Mouse (Mus musculus) heart, postnatal 14 days (tissue): Measurements from ENCODE around the gene Tulp1. TPM values are rescaled to one million over a fixed set of nuclear protein-coding genes. Genes with fewer than 3 reads are reported as not detected.
"Not testable (repeated sequence)": the region's sequence is repeated elsewhere in the genome, so short reads cannot be mapped to it uniquely, and the experiment has no call there.

Source experiments
- DNase-seq, 2 experiments: peaks; one replicate each; pipeline ENCODE4 v3.0.0; 2021 to 2022
- intact Hi-C: fragments of 180-260 bp; cut with DNase I; formaldehyde crosslinking; loops from one replicate; pipeline ENCODE4 v1.15.1; 2025
- total RNA-seq, 2 experiments: library from RNA; stranded (reverse); gene quantifications; 2 replicates each; pipeline ENCODE4 v1.2.3; 2021

Gene Tulp1
- total RNA-seq, 2 experiments from 2014 or later: 0.41 TPM

- intact Hi-C loops: no loop called here
These were observed 20.4 kb downstream of the Tulp1 start for GRCm38 (mm10) chr17:28344670-28345069.

DNA sequence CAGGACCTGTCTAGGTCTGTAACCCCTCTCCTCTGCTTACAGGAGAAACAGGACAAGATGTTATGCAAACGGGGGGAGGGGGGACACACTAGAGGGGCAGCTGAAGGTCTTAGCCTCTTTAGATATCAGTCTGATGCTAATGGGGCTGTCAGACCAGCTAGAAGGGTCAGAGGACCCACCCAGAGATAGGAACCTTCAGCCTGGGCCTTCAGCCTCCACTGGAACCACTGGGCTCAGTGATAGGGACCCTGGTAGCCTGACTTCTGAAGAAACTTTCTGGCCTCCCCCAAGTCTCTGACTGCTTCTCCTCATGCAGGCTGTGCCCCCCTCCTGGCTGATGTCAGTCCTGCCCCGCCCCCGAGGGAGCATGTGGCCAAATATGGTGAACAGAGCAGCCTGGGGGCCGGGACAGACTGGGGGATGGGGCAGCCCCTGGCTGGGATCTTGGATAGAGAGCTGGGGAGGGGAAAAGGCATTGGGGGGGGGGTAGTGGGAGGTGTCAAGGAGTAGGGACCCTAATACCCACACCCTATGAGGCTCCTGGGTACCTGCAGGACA lies 20.9 kb downstream of the Tulp1 start:
- DNase-seq: peak; percentile 40 to 58

More at GRCm38 (mm10) chr17:28344670-28345069, 20.4 kb downstream of the Tulp1 start:
- no peak for DNase-seq

GRCm38 (mm10) chr17:28341091-28341490 lies 23.9 kb downstream of the Tulp1 start:
- intact Hi-C loops: no loop called here
- peak; percentile 83 to 90 for DNase-seq

More for the DNA sequence above, 20.9 kb downstream of the Tulp1 start:
- intact Hi-C loops: no loop called here

GRCm38 (mm10) chr17:28340578-28340977 lies 24.4 kb downstream of the Tulp1 start:
- no peak for DNase-seq
- intact Hi-C loops: no loop called here

- no peak for DNase-seq
- intact Hi-C loops: no loop called here
These were observed 27.5 kb downstream of the Tulp1 start for GRCm38 (mm10) chr17:28337547-28337946.

GRCm38 (mm10) chr17:28335267-28335666 lies 29.8 kb downstream of the Tulp1 start:
- intact Hi-C loops: no loop called here
- DNase-seq: no peak

DNA sequence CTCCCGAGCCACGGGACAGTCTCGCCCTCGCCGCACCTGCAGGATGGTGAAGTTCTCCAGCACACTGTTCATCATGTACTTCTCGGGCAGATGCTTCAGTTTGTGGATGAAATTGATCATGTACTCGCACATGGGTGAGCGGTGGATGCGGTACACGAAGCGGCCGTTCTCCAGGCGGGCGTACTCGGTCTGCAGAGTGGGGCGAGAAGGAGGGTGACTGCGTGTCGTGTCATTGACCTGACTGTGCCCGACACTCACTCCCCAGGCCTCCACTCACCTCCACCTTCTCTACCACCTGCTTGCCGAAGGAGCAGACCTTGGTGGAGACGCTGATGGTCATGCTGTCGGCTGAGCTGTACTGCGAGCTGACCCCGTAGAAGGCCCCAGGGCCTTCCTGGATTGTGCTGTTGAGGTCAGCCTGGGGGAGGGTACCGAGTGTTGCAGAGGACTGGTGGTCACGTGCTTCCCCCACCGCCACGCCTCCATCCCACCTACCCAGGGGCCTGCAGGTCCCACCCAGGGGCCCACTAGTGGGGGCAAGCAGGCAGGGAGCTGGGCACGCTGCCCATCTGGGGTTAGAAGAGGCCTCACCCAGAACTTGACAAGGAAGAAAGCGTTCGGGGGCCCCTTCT lies 32.0 kb downstream of the Tulp1 start:
- no peak for DNase-seq
- intact Hi-C loops: no loop called here

- intact Hi-C loops: no loop called here
- no peak for DNase-seq
These were observed 32.7 kb downstream of the Tulp1 start for GRCm38 (mm10) chr17:28332113-28332914.

DNA sequence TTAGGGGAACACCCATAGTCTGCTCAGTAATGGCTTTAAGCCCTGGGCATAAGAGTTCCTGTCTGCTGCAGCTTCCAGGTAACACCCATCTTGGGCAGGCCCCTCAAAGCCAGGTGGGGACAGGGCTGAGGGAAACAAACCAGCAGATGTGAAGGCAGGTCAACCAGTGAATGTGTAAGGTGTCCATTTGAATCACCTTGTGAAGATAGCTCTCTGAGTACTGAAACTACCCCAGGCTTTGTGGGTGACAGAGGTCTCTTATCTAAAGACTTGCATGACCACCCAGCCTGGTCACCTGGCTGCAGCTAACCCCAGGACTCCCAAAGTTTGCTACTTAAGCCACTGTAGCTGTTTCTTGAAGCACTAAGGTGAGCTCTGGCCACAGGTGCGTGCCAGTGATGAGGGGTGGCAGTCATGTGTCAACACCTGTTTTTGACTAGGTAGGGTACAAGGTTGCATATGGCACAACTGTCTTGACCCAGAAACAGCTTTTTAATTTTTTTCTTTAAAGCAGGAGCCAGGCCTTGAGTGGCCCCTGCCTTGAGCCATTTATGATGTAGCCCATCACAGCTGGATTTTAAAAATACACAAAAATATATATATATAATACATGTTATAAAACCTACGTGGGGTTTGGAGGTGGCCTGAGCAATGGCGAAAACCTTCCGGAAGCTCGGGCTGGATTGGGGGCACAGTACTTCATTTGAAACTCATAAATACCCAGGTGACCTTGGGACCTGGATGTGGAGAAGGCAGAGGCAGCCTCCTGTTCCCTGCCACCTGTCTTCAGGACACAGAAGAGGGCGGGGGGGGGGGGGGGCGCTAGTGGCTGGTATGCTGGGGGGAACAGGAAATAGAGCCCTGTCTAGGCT lies 33.5 kb downstream of the Tulp1 start:
- no peak for DNase-seq
- intact Hi-C loops: no loop called here

- DNase-seq, intact Hi-C loops: not testable (repeated sequence)
These were observed 34.4 kb downstream of the Tulp1 start for GRCm38 (mm10) chr17:28330590-28330989.

GRCm38 (mm10) chr17:28330232-28330546 lies 34.8 kb downstream of the Tulp1 start:
- intact Hi-C loops: no loop called here
- no peak for DNase-seq

- intact Hi-C loops: loop anchor here (2.0 to 5.0 kb wide), 2 partner anchors 39 to 193 kb away; no protein-coding TSS in a partner anchor
- no peak for DNase-seq
These were observed 35.4 kb downstream of the Tulp1 start for GRCm38 (mm10) chr17:28329503-28330231.

DNA sequence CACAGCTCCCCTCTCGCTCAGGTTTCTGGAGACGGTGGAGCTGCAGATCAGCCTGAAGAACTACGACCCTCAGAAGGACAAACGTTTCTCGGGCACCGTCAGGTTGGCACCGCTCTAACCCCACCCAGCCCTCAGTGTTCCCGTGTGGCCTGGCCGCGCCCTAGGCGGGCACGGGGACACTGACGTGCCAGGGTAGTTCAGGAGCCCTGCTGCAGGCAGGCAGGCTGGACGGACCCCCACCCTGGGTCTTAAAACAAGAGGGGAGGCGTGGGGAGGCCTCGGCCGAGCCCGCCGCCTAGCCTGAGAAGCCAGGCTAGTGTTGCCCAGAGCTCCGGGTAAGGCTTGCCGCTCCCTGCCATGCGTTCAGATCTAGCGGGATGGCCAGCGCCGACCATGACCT lies 36.1 kb downstream of the Tulp1 start:
- intact Hi-C loops: loop anchor here (2.0 to 5.0 kb wide), 2 partner anchors 40 to 193 kb away; no protein-coding TSS in a partner anchor
- DNase-seq: peak; percentile 39 to 43

- DNase-seq: peak; percentile 99
These were observed 36.6 kb downstream of the Tulp1 start, which contains the start of gene Rpl10a for GRCm38 (mm10) chr17:28328366-28328928. Rpl10a (plus strand) TSS chr17:28328471.

DNA sequence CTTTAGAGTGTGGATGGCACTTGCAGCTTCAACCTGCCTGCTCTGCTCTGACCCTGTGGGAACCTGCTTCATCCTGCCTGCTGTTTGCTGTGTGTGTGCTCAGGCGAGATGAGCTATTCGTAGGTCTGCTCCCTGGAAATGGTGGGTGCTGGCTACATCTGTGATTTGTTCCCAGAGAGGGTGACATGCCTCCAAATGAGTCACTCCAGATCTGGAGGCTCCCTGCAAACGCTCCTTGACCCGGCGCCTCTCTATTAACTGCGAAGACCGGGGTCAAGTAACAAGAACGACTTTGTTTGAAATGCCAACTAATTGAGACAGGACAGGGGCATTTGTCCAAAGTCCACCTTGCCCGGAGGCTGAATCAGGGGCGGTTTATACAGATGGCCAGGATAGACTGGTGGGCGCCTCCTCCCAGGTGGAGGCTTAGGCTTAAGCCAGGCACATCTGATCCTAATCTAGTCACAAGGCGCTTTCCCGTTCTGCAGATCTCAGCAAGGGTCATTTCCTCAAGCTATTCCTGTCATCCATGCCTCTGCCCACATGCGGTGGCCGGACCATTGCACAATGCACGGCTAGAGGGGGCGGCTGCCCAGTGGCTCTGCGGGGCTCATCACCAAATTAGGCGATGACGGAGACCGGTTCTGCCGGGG lies 37.2 kb downstream of the Tulp1 start:
- intact Hi-C loops: loop anchor here (2.0 to 5.0 kb wide), 2 partner anchors 41 to 195 kb away; no protein-coding TSS in a partner anchor
- no peak for DNase-seq

More at GRCm38 (mm10) chr17:28328366-28328928, 36.6 kb downstream of the Tulp1 start, which contains the start of gene Rpl10a:
- intact Hi-C loops: loop anchor here (2.0 to 5.0 kb wide), 2 partner anchors 40 to 194 kb away; no protein-coding TSS in a partner anchor

DNA sequence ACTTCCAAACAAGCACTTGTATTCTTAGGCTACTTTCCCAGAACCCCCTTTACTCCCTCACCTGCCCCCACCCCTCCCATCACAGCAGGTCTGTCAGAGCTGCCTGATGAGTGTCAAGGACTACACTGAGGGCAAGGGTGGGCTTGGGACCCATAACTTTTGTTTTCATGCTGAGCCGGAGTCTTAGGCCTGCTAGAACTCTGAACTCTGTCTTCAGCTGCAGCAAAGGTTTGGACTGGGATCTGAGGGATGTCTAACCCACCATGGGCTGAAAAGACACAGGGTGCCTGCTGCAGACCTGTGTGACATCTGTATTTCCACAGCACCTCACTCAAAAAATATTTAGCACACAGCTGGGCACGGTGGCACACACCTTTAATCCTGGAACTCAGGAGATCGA lies 38.1 kb downstream of the Tulp1 start:
- DNase-seq: no peak
- intact Hi-C loops: loop anchor here (5.0 kb wide), 1 partner anchor 195 kb away; no protein-coding TSS in a partner anchor

GRCm38 (mm10) chr17:28325751-28326150 lies 39.3 kb downstream of the Tulp1 start:
- no peak for DNase-seq

DNA sequence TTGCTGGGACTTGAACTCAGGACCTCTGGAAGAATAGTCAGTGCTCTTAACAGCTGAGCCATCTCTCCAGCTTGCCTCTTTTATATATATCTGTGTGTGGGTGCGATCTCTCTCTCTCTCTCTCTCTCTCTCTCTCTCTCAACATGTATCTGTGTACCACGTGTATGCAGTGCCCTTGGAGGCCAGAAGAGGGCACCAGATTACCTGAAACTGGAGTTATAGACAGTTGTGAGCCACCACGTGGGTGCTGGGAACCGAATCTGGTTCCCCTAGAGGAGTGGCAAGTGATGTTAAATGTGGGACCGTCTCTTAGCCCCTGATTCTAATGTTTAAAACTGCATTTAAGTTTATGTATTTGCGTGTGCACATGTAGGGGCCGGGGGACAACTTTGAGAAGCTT lies 40.6 kb downstream of the Tulp1 start:
- intact Hi-C loops, DNase-seq: not testable (repeated sequence)

More at GRCm38 (mm10) chr17:28325751-28326150, 39.3 kb downstream of the Tulp1 start:
- intact Hi-C loops: loop anchor here (5.0 kb wide), 1 partner anchor 197 kb away; no protein-coding TSS in a partner anchor
